Mouse (Mus musculus): ENCODE results near the gene Itpr1.

DNA sequence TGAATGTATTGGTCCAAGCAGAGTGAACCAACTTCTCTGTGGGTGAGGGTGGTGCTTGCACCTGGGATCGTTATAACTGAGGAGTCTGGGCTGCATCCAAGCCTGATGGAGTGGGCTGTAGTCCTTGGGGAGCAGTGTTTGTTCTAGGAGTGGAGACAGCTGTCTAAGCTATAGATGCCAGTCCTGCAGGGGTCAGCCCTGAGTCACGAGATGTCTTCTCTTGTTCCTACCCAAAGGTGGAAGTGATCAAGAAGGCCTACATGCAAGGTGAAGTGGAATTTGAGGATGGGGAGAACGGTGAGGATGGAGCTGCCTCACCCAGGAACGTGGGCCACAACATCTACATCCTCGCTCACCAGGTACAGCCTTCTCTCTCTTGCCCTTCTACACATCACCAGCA is 275.4 kb downstream of the Itpr1 start:
- TF ChIP-seq CTCF (IDR thresholded peaks at IDR 0.05; ENCODE audit: low read depth, low read length): no peak
- TF ChIP-seq POLR2A (IDR thresholded peaks at IDR 0.05; ENCODE audit: extremely low read depth, insufficient read depth, low read length): no peak
